Mouse (Mus musculus) mature B cell (primary cell): ENCODE results near the gene Rrp8.

Source experiments
- in situ Hi-C: fragments of 300-500 bp; cut with MboI; formaldehyde crosslinking; loops from 2 replicates; pipeline ENCODE4 v1.14.3; 2019

The Rrp8 gene

GRCm38 (mm10) chr7:105703184-105703583, 34.0 kb downstream of the Rrp8 start:
- in situ Hi-C loops, result no loop called here

DNA sequence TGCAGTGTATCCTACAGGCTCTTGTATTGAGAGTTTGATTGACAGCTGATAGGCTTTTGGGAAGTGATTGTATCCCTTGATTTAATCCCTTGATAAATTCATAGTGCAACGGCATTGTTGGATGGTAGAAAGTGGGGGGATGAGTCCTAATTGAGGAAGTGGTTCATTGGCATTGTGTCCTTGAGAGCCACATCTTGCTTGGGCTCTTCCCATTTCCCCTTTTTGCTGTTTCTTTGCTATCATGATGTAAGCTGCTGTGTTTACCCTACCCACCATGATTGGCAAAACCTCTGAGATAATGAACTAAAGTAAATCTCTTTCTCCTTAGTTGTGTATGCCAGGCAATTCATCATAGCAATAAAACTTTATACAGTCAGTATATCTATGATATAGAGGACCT, 46.3 kb downstream of the Rrp8 start:
- in situ Hi-C loops, result no loop called here

- in situ Hi-C loops, result no loop called here
Measured at GRCm38 (mm10) chr7:105685541-105686197, 51.5 kb downstream of the Rrp8 start.
